9 mouse cellular contexts compared by ENCODE assay signal in the genomic region with DNA sequence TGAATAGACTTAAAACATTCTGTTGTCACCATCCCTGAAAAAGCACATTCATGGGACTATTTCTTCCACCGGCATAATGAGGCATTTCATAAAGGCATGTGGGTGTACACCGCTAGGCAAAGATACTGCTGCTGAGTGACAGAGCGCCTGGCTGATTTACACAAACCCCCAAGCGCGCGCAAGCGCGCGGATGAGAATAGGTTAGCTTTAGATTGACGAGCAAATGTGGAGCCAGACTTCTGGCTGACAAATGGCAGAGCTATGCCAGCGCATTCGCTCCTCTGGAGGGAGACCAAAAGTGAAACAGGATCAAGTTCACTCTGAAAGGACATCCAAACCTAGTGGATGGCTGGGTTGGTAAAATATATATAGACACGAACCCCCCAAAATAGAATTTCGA. TPM values are rescaled to one million over a fixed set of nuclear protein-coding genes. Genes with fewer than 3 reads are reported as not detected.
A peak's percentile ranks its signal among the peaks of the same experiment; 100 is the strongest.
DNase-seq lines count a peak whose midpoint lies in the region; ATAC-seq and TF ChIP-seq lines count a peak whose summit lies in the region.
"Had no signal": no experiment of that assay in that cellular context is flagged by ENCODE, and none has a peak within 500 bp of the region (broad histone marks: within the 10 kb centered on the region; RNA-seq: fewer than 3 reads in every experiment).

A gene (minus strand): TSS at position 130 of the 400 bp plus-strand sequence.

- no peak for TF ChIP-seq CTCF in lung, adult 2 months (IDR thresholded peaks at IDR 0.05; ENCODE audit: insufficient read depth, low read length)

- WGBS in lung, adult 2 months = 77% methylated on average over 14 of the region's 14 CpGs
- 39% methylated on average over 14 of the region's 14 CpGs for WGBS in hindbrain, embryonic 14.5 days
- 60% methylated on average over 14 of the region's 14 CpGs for WGBS in midbrain, embryonic 13.5 days

- H3K9ac ChIP-seq in hindbrain, embryonic 14.5 days = no peak within 1 kb of the TSS
- no peak within 1 kb of the TSS for H3K9ac ChIP-seq in midbrain, embryonic 13.5 days (replicated peaks)
- H3K9ac ChIP-seq: limb, embryonic 12.5 days had no signal

- no peak within 1 kb of the TSS for H3K27ac ChIP-seq in hindbrain, embryonic 14.5 days
- no peak within 1 kb of the TSS for H3K27ac ChIP-seq in midbrain, embryonic 13.5 days
- H3K27ac ChIP-seq: limb, embryonic 12.5 days had no signal

- no peaks in the 10 kb centered on the region for H3K9me3 ChIP-seq in hindbrain, embryonic 14.5 days (ENCODE audit: control insufficient read depth, low read length)
- no peaks in the 10 kb centered on the region for H3K9me3 ChIP-seq in midbrain, embryonic 13.5 days
- H3K9me3 ChIP-seq: limb, embryonic 12.5 days had no signal

- no peaks in the 10 kb centered on the region for H3K27me3 ChIP-seq in hindbrain, embryonic 14.5 days (ENCODE audit: control insufficient read depth, insufficient read depth, low read length)
- H3K27me3 ChIP-seq in midbrain, embryonic 13.5 days = 0 out of 2 replicates have a peak, but pooled peaks cover 3% of the 10 kb centered on the region

- no peak for ATAC-seq in hindbrain, embryonic 14.5 days (ENCODE audit: low FRiP score)
- ATAC-seq in midbrain, embryonic 13.5 days = 0 out of 2 replicates have a peak, but pooled peaks have one; percentile 60

- peak; percentile 6 for DNase-seq in lung, adult 2 months
- DNase-seq in lung, adult 18-20 months = no peak
- peak; percentile 91 for DNase-seq in gastrocnemius, adult 18-20 months (ENCODE audit: low spot score)
- no peak for DNase-seq in hindbrain, embryonic 14.5 days (ENCODE audit: low spot score)
- no peak for DNase-seq in adrenal gland, postnatal 25 days
- no peak for DNase-seq in spleen, adult 18-20 months
- DNase-seq in adrenal gland, adult 8-10 months = no peak

- no peak within 1 kb of the TSS for H3K4me3 ChIP-seq in lung, adult 2 months (replicated peaks; ENCODE audit: extremely low read depth, low read depth, low read length)
- no peak within 1 kb of the TSS for H3K4me3 ChIP-seq in hindbrain, embryonic 14.5 days (replicated peaks; ENCODE audit: low read length)
- no peak within 1 kb of the TSS for H3K4me3 ChIP-seq in midbrain, embryonic 13.5 days (replicated peaks)
- H3K4me3 ChIP-seq: limb, embryonic 12.5 days had no signal

- TF ChIP-seq POLR2A in lung, adult 2 months (IDR thresholded peaks at IDR 0.05; ENCODE audit: borderline replicate concordance, extremely low read depth, low read depth, low read length) = no peak

- peaks cover 2% of the 10 kb centered on the region; the same call in 1 of the 2 replicates for H3K4me1 ChIP-seq in lung, adult 2 months (ENCODE audit: control insufficient read depth, insufficient read depth, low read length)
- no peaks in the 10 kb centered on the region for H3K4me1 ChIP-seq in hindbrain, embryonic 14.5 days (replicated peaks; ENCODE audit: control insufficient read depth, insufficient read depth, low read length)
- H3K4me1 ChIP-seq in midbrain, embryonic 13.5 days (replicated peaks) = no peaks in the 10 kb centered on the region
- H3K4me1 ChIP-seq: limb, embryonic 12.5 days had no signal

- H3K4me2 ChIP-seq in hindbrain, embryonic 14.5 days (replicated peaks) = 0 out of 2 replicates have a peak within 1 kb of the TSS, but pooled peaks have one; percentile 6
- 0 out of 2 replicates have a peak within 1 kb of the TSS, but pooled peaks have one; percentile 1 for H3K4me2 ChIP-seq in midbrain, embryonic 13.5 days (replicated peaks)
- H3K4me2 ChIP-seq: limb, embryonic 12.5 days had no signal

- H3K36me3 ChIP-seq in hindbrain, embryonic 14.5 days (replicated peaks; ENCODE audit: control insufficient read depth, insufficient read depth) = no peaks in the 10 kb centered on the region
- H3K36me3 ChIP-seq in midbrain, embryonic 13.5 days = no peaks in the 10 kb centered on the region
- H3K36me3 ChIP-seq: limb, embryonic 12.5 days had no signal

RNA-seq across cellular contexts. Expression of the gene that starts here (rescaled TPM):
- 22.8 and 28.9 TPM in 2 replicates for polyA plus RNA-seq in lung, adult 2 months (2012; rRNA removed)
- 10 to 100 TPM; 38.3 to 44.0 TPM for total RNA-seq in gastrocnemius, adult 18-20 months (2021)
- polyA plus RNA-seq in hindbrain, embryonic 14.5 days (2014; fragmentation: Nextera tagmentation; extraction: Ambion mirVana) = 0.20 TPM in 1 of 2 replicates, not detected in the other
- polyA plus RNA-seq in midbrain, embryonic 13.5 days (2015; fragmentation: Nextera tagmentation; extraction: Ambion mirVana) = not detected in 2 replicates
- not detected in 2 replicates for total RNA-seq in adrenal gland, postnatal 25 days (2021)
- not detected for total RNA-seq in adrenal gland, adult 8-10 months (2022)

Comparison
In these comparisons a context has a peak if more than half of its experiments do, and no peak if none do; other contexts are left out.
1. RNA of the gene that starts here (total RNA-seq): 38.3 to 44.0 TPM in gastrocnemius, adult 18-20 months; not detected in adrenal gland, postnatal 25 days and not detected in adrenal gland, adult 8-10 months; every median in the first group is over 10 times any median in the second.
2. RNA of the gene that starts here (polyA plus RNA-seq): 22.8 to 28.9 TPM in lung, adult 2 months; 0.20 TPM in hindbrain, embryonic 14.5 days and not detected in midbrain, embryonic 13.5 days; every median in the first group is over 10 times any median in the second.
3. DNase-seq: peak in lung, adult 2 months (single experiment) and gastrocnemius, adult 18-20 months (single experiment); none in lung, adult 18-20 months (0 of 2), hindbrain, embryonic 14.5 days (single experiment), adrenal gland, postnatal 25 days (single experiment), spleen, adult 18-20 months (0 of 2) and adrenal gland, adult 8-10 months (single experiment).
4. Peak in ATAC-seq and H3K4me2 ChIP-seq in midbrain, embryonic 13.5 days; RNA of the gene not detected or under 1 TPM.